Mouse (Mus musculus) liver, embryonic 14.5 days (tissue): ENCODE measurements at regions not wholly inside any gene's neighbourhood (a gene's known extent, or its start where the extent isn't known, plus 50 kb on each side); places are given as distances from the start of the nearest gene placed in this dataset.

Experiments
- ATAC-seq: fragments of 200-750 bp; cut with Nextera tagmentation; 2 replicates; pipeline ENCODE4 v1.8.0; 2017; ENCODE audit warnings: moderate number of reproducible peaks, mild to moderate bottlenecking, moderate library complexity; ENCODE audit not compliant: insufficient read depth
- DNase-seq, 3 experiments: peaks; one replicate each; pipeline ENCODE4 v3.0.0-alpha.2; 2012 to 2013; ENCODE audit warnings: low read depth in 3 of 3, low spot score in 3 of 3
- H3K27ac ChIP-seq: fragments of 300-500 bp; sonication (generic); 2 replicates; pipeline ENCODE4 v1.5.1; 2014; ENCODE audit warnings: moderate library complexity, mild to moderate bottlenecking, control low read depth, inconsistent platforms
- H3K27me3 ChIP-seq: fragments of 300-500 bp; sonication (generic); 2 replicates; pipeline ENCODE4 v1.6.1; 2014; ENCODE audit warnings: mild to moderate bottlenecking, low read length, moderate library complexity; ENCODE audit not compliant: control insufficient read depth, insufficient read depth
- H3K36me3 ChIP-seq: fragments of 300-500 bp; sonication (generic); replicated peaks from 2 replicates; pipeline ENCODE4 v1.6.1; 2014; ENCODE audit warnings: low read depth; ENCODE audit not compliant: control insufficient read depth, insufficient read depth
- H3K4me1 ChIP-seq, 2 experiments: fragments of 200-500 bp in 1 of 2; fragments of 300-500 bp in 1 of 2; sonication (generic) in 1 of 2; replicated peaks; 2 replicates each; pipeline ENCODE4 v1.6.1; 2012 to 2014; ENCODE audit warnings: antibody characterized with exemption in 1 of 2, inconsistent platforms in 1 of 2, low read length in 1 of 2; ENCODE audit not compliant: control insufficient read depth in 2 of 2, insufficient read depth in 2 of 2
- H3K4me2 ChIP-seq: fragments of 300-500 bp; sonication (generic); 2 replicates; pipeline ENCODE4 v1.6.1; 2014; ENCODE audit warnings: low read depth, mild to moderate bottlenecking, control low read depth, moderate library complexity
- H3K4me3 ChIP-seq, 2 experiments: fragments of 200-500 bp in 1 of 2; fragments of 300-500 bp in 1 of 2; sonication (generic) in 1 of 2; 2 replicates each; pipeline ENCODE4 v1.5.1; 2012 to 2014; ENCODE audit warnings: low read depth in 2 of 2, low read length in 2 of 2, mild to moderate bottlenecking in 2 of 2, control low read depth in 1 of 2, inconsistent platforms in 1 of 2, moderate library complexity in 1 of 2; ENCODE audit not compliant: insufficient read depth in 1 of 2
- H3K9ac ChIP-seq: fragments of 300-500 bp; sonication (generic); replicated peaks from 2 replicates; pipeline ENCODE4 v1.6.1; 2014; ENCODE audit warnings: mild to moderate bottlenecking, control low read depth, moderate library complexity
- H3K9me3 ChIP-seq: fragments of 300-500 bp; sonication (generic); 2 replicates; pipeline ENCODE4 v1.6.1; 2016; ENCODE audit warnings: low read length, mixed read lengths; ENCODE audit not compliant: control insufficient read depth
- CTCF ChIP-seq: IDR thresholded peaks from 2 replicates; pipeline ENCODE4 v1.5.1; 2016; ENCODE audit warnings: antibody characterized with exemption, low read depth, control low read depth
- EP300 ChIP-seq: IDR thresholded peaks from 2 replicates; pipeline ENCODE4 v1.6.1; 2016; ENCODE audit warnings: antibody characterized with exemption, low read depth
- WGBS: fragments of 180-500 bp; shearing (Covaris S2); extraction: QIAGEN DNeasy Blood & Tissue Kit; methylation state at CpG from one replicate; pipeline ENCODE4 v1.1.7; 2014; ENCODE audit not compliant: insufficient replicate concordance; 5-methylcytosine and 5-hydroxymethylcytosine counted together

GRCm38 (mm10) chr5:101524670-101525069 is 140.1 kb downstream of the Nkx6-1 start:
- H3K9ac ChIP-seq, result no peak overlapping the region
- H3K9me3 ChIP-seq, result no peaks in the 10 kb centered on the region
- DNase-seq, result no peak
- H3K4me1 ChIP-seq, result no peaks in the 10 kb centered on the region
- WGBS, result 36% methylated on average over 4 of the region's 4 CpGs
- TF ChIP-seq EP300 (no peak), CTCF (no peak)
- no peak overlapping the region for H3K4me3 ChIP-seq
- H3K27ac ChIP-seq, result no peak overlapping the region
- H3K36me3 ChIP-seq, result no peaks in the 10 kb centered on the region
- ATAC-seq, result no peak
- H3K27me3 ChIP-seq, result no peaks in the 10 kb centered on the region
- H3K4me2 ChIP-seq, result no peak overlapping the region

- no peak overlapping the region for H3K9ac ChIP-seq
- no peaks in the 10 kb centered on the region for H3K36me3 ChIP-seq
- H3K4me1 ChIP-seq, result no peaks in the 10 kb centered on the region
- no peak overlapping the region for H3K4me3 ChIP-seq
- no peak overlapping the region for H3K4me2 ChIP-seq
- H3K27ac ChIP-seq, result no peak overlapping the region
- TF ChIP-seq EP300 (no peak), CTCF (no peak)
- no peak for DNase-seq
- no peaks in the 10 kb centered on the region for H3K27me3 ChIP-seq
- no peaks in the 10 kb centered on the region for H3K9me3 ChIP-seq
- 40% methylated on average over 7 of the region's 7 CpGs for WGBS
- no peak for ATAC-seq
Observed at GRCm38 (mm10) chr5:101523902-101524301, 140.9 kb downstream of the Nkx6-1 start.

GRCm38 (mm10) chr5:101523490-101523889 is 141.3 kb downstream of the Nkx6-1 start:
- no peaks in the 10 kb centered on the region for H3K9me3 ChIP-seq
- no peaks in the 10 kb centered on the region for H3K36me3 ChIP-seq
- no peak overlapping the region for H3K4me2 ChIP-seq
- TF ChIP-seq CTCF (no peak), EP300 (no peak)
- 39% methylated on average over 7 of the region's 7 CpGs for WGBS
- no peaks in the 10 kb centered on the region for H3K27me3 ChIP-seq
- H3K4me3 ChIP-seq, result no peak overlapping the region
- ATAC-seq, result no peak
- DNase-seq, result no peak
- no peak overlapping the region for H3K9ac ChIP-seq
- H3K27ac ChIP-seq, result no peak overlapping the region
- no peaks in the 10 kb centered on the region for H3K4me1 ChIP-seq

- no peak overlapping the region for H3K9ac ChIP-seq
- no peak for TF ChIP-seq EP300
- TF ChIP-seq CTCF, result no peak
- no peak overlapping the region for H3K4me2 ChIP-seq
- 39% methylated on average over 9 of the region's 9 CpGs for WGBS
- H3K4me1 ChIP-seq, result no peaks in the 10 kb centered on the region
- no peaks in the 10 kb centered on the region for H3K27me3 ChIP-seq
- no peaks in the 10 kb centered on the region for H3K36me3 ChIP-seq
- no peak for DNase-seq
- H3K27ac ChIP-seq, result no peak overlapping the region
- no peak for ATAC-seq
- no peak overlapping the region for H3K4me3 ChIP-seq
- no peaks in the 10 kb centered on the region for H3K9me3 ChIP-seq
Observed at GRCm38 (mm10) chr5:101520935-101521655, 143.7 kb downstream of the Nkx6-1 start.

- ATAC-seq (no peak), DNase-seq (no peak)
- no peaks in the 10 kb centered on the region for H3K4me1 ChIP-seq
- H3K36me3 ChIP-seq, result no peaks in the 10 kb centered on the region
- WGBS, result 53% methylated on average over 14 of the region's 14 CpGs
- no peak overlapping the region for H3K9ac ChIP-seq
- H3K9me3 ChIP-seq, result no peaks in the 10 kb centered on the region
- TF ChIP-seq CTCF, result no peak
- no peak for TF ChIP-seq EP300
- no peak overlapping the region for H3K4me2 ChIP-seq
- no peaks in the 10 kb centered on the region for H3K27me3 ChIP-seq
- H3K4me3 ChIP-seq, result no peak overlapping the region
- H3K27ac ChIP-seq, result no peak overlapping the region
Observed at GRCm38 (mm10) chr5:101518791-101519547, 145.8 kb downstream of the Nkx6-1 start.
